Mouse (Mus musculus): ENCODE results near the gene Olfr1419.
"Not testable (repeated sequence)": the region's sequence is repeated elsewhere in the genome, so short reads cannot be mapped to it uniquely, and the experiment has no call there.

The Olfr1419 gene
- long read RNA-seq, experiment 1 = 0 reads
- long read RNA-seq, experiment 2 = 0 reads

GRCm38 (mm10) chr19:11875006-11875405 is at the start of gene Olfr1419:
Gene Olfr1419 (minus strand): TSS chr19:11875106.
- intact Hi-C loops (cut with DNase I) = no loop called here

- intact Hi-C loops (cut with DNase I) = loop anchor here (5.0 to 10.0 kb wide), 2 partner anchors 72 to 145 kb away; no protein-coding TSS in a partner anchor
Observed at GRCm38 (mm10) chr19:11922515-11922914, 47.6 kb upstream of the Olfr1419 start.

- intact Hi-C loops (cut with DNase I) = loop anchor here (5.0 to 10.0 kb wide), 2 partner anchors 73 to 145 kb away; no protein-coding TSS in a partner anchor
Observed at GRCm38 (mm10) chr19:11922068-11922467, 47.2 kb upstream of the Olfr1419 start.

GRCm38 (mm10) chr19:11915804-11916203 is 40.9 kb upstream of the Olfr1419 start:
- intact Hi-C loops (cut with DNase I) = no loop called here

- intact Hi-C loops (cut with DNase I) = loop anchor here (5.0 kb wide), 2 partner anchors 95 to 100 kb away; partner anchors contain the start of gene Stx3
Observed at GRCm38 (mm10) chr19:11912533-11913121, 37.7 kb upstream of the Olfr1419 start.

- intact Hi-C loops (cut with DNase I) = loop anchor here (5.0 kb wide), 2 partner anchors 95 to 100 kb away; partner anchors contain the start of gene Stx3
Observed at GRCm38 (mm10) chr19:11912037-11912532, 37.2 kb upstream of the Olfr1419 start, which contains the start of gene Patl1. Gene Patl1 (plus strand): TSS chr19:11912399.

- intact Hi-C loops (cut with DNase I) = loop anchor here (5.0 kb wide), 2 partner anchors 94 to 101 kb away; partner anchors contain the start of gene Stx3
Observed at GRCm38 (mm10) chr19:11911603-11912002, 36.7 kb upstream of the Olfr1419 start.

GRCm38 (mm10) chr19:11911021-11911420 is 36.1 kb upstream of the Olfr1419 start:
- intact Hi-C loops (cut with DNase I) = loop anchor here (5.0 kb wide), 2 partner anchors 94 to 101 kb away; partner anchors contain the start of gene Stx3

GRCm38 (mm10) chr19:11886265-11886664 is 11.4 kb upstream of the Olfr1419 start, which contains the start of gene Olfr1420:
Gene Olfr1420 (plus strand): TSS chr19:11886565.
- intact Hi-C loops (cut with DNase I) = no loop called here

- intact Hi-C loops (cut with DNase I) = not testable (repeated sequence)
Observed at GRCm38 (mm10) chr19:11878404-11878803, 3.5 kb upstream of the Olfr1419 start.

GRCm38 (mm10) chr19:11867837-11868236 is 7.1 kb downstream of the Olfr1419 start:
- intact Hi-C loops (cut with DNase I) = no loop called here

GRCm38 (mm10) chr19:11860966-11861365 is 13.9 kb downstream of the Olfr1419 start, which contains the start of gene Olfr1418:
Gene Olfr1418 (minus strand): TSS chr19:11861066.
- intact Hi-C loops (cut with DNase I) = no loop called here

GRCm38 (mm10) chr19:11856506-11856905 is 18.4 kb downstream of the Olfr1419 start:
- intact Hi-C loops (cut with DNase I) = no loop called here

- intact Hi-C loops (cut with DNase I) = no loop called here
Observed at GRCm38 (mm10) chr19:11854821-11855220, 20.1 kb downstream of the Olfr1419 start.

GRCm38 (mm10) chr19:11852652-11853051 is 22.3 kb downstream of the Olfr1419 start:
- intact Hi-C loops (cut with DNase I) = no loop called here

GRCm38 (mm10) chr19:11846333-11846732 is 28.6 kb downstream of the Olfr1419 start:
- intact Hi-C loops (cut with DNase I) = no loop called here

- intact Hi-C loops (cut with DNase I) = no loop called here
Observed at GRCm38 (mm10) chr19:11839119-11839518, 35.8 kb downstream of the Olfr1419 start, which contains the start of gene Olfr1417. Gene Olfr1417 (minus strand): TSS chr19:11839219.

- intact Hi-C loops (cut with DNase I) = no loop called here
Observed at GRCm38 (mm10) chr19:11823346-11824065, 51.4 kb downstream of the Olfr1419 start.

- intact Hi-C loops (cut with DNase I) = no loop called here
Observed at GRCm38 (mm10) chr19:11820211-11820610, 54.7 kb downstream of the Olfr1419 start.

GRCm38 (mm10) chr19:11819800-11820199 is 55.1 kb downstream of the Olfr1419 start:
- intact Hi-C loops (cut with DNase I) = loop anchor here (2.0 to 5.0 kb wide), 2 partner anchors 43 to 93 kb away; partner anchors contain the start of gene Patl1

GRCm38 (mm10) chr19:11819143-11819700 is 55.7 kb downstream of the Olfr1419 start, which contains the start of gene Stx3:
Gene Stx3 (minus strand): TSS chr19:11819403.
- intact Hi-C loops (cut with DNase I) = loop anchor here (2.0 to 5.0 kb wide), 2 partner anchors 42 to 93 kb away; partner anchors contain the start of gene Patl1
